Mouse (Mus musculus) MEL (cell line): Measurements from ENCODE around the gene P2rx6. TPM values are rescaled to one million over a fixed set of nuclear protein-coding genes. Genes with fewer than 3 reads are reported as not detected.
A peak's percentile ranks its signal among the peaks of the same experiment; 100 is the strongest.

ENCODE experiments used
- DNase-seq: peaks from one replicate; pipeline ENCODE4 v3.0.0; 2011; ENCODE audit warnings: low read depth, low spot score
- H3K27ac ChIP-seq: 2 replicates; pipeline ENCODE4 v1.5.1; 2012; ENCODE audit warnings: low read depth, mild to moderate bottlenecking, control low read depth, low read length, moderate library complexity; ENCODE audit not compliant: control insufficient read depth
- H3K27me3 ChIP-seq, 2 experiments: fragments of 150-350 bp in 1 of 2; sonication (generic) in 1 of 2; 2 replicates each; pipeline ENCODE4 v1.6.1; 2012; ENCODE audit warnings: low read length in 2 of 2, mild to moderate bottlenecking in 2 of 2, improper control_type of control experiment in 1 of 2, moderate library complexity in 1 of 2; ENCODE audit not compliant: insufficient read depth in 2 of 2, control insufficient read depth in 1 of 2
- H3K36me3 ChIP-seq, 2 experiments: 2 replicates each; pipeline ENCODE4 v1.6.1; 2012 to 2014; ENCODE audit warnings: low read length in 2 of 2, improper control_type of control experiment in 1 of 2, inconsistent platforms in 1 of 2, mild to moderate bottlenecking in 1 of 2; ENCODE audit not compliant: insufficient read depth in 2 of 2, control insufficient read depth in 1 of 2
- H3K4me1 ChIP-seq, 2 experiments: fragments of 150-350 bp in 1 of 2; sonication (generic) in 1 of 2; 2 replicates each; pipeline ENCODE4 v1.6.1; 2012; ENCODE audit warnings: low read length in 2 of 2, improper control_type of control experiment in 1 of 2, mild to moderate bottlenecking in 1 of 2; ENCODE audit not compliant: insufficient read depth in 2 of 2, control insufficient read depth in 1 of 2
- H3K4me3 ChIP-seq, 2 experiments: fragments of 150-350 bp in 1 of 2; sonication (generic) in 1 of 2; 2 replicates each; pipeline ENCODE4 v1.5.1; 2012; ENCODE audit warnings: low read depth in 2 of 2, low read length in 2 of 2, mild to moderate bottlenecking in 2 of 2, moderate library complexity in 2 of 2, control low read depth in 1 of 2, improper control_type of control experiment in 1 of 2; ENCODE audit not compliant: control insufficient read depth in 1 of 2, insufficient read depth in 1 of 2
- H3K79me2 ChIP-seq: 2 replicates; pipeline ENCODE4 v1.6.1; 2012; ENCODE audit warnings: mild to moderate bottlenecking, low read length, moderate library complexity; ENCODE audit not compliant: control insufficient read depth, poor library complexity, insufficient read depth
- H3K9ac ChIP-seq: 2 replicates; pipeline ENCODE4 v1.6.1; 2012; ENCODE audit warnings: low read depth, mild to moderate bottlenecking, control low read depth, low read length, moderate library complexity; ENCODE audit not compliant: control insufficient read depth, poor library complexity, severe bottlenecking
- H3K9me3 ChIP-seq: fragments of 150-350 bp; sonication (generic); replicated peaks from 2 replicates; pipeline ENCODE4 v1.6.1; 2012; ENCODE audit warnings: mild to moderate bottlenecking, low read length, improper control_type of control experiment, moderate library complexity; ENCODE audit not compliant: insufficient read depth
- CHD1 ChIP-seq: IDR thresholded peaks from 2 replicates; pipeline ENCODE4 v1.6.1; 2012; ENCODE audit warnings: low read depth, mild to moderate bottlenecking, inconsistent platforms, low read length, improper control_type of control experiment
- CHD2 ChIP-seq: IDR thresholded peaks from 2 replicates; pipeline ENCODE4 v1.6.1; 2011; ENCODE audit warnings: low read length, improper control_type of control experiment
- EP300 ChIP-seq, 2 experiments: IDR thresholded peaks; 2 replicates each; pipeline ENCODE4 v1.6.1; 2011; ENCODE audit warnings: improper control_type of control experiment in 2 of 2, low read length in 2 of 2, low read depth in 1 of 2, mild to moderate bottlenecking in 1 of 2
- GABPA ChIP-seq: IDR thresholded peaks from 2 replicates; pipeline ENCODE4 v1.6.1; 2012; ENCODE audit warnings: low read depth, mild to moderate bottlenecking, inconsistent platforms, low read length, improper control_type of control experiment, moderate library complexity
- HCFC1 ChIP-seq: IDR thresholded peaks from 2 replicates; pipeline ENCODE4 v1.6.1; 2012; ENCODE audit warnings: low read depth, mild to moderate bottlenecking, inconsistent platforms, low read length, improper control_type of control experiment, moderate library complexity
- JUND ChIP-seq: IDR thresholded peaks from 2 replicates; pipeline ENCODE4 v1.6.1; 2011; ENCODE audit warnings: low read depth, mild to moderate bottlenecking, improper control_type of control experiment, low read length
- KAT2A ChIP-seq: conservative IDR thresholded peaks from 2 replicates; pipeline ENCODE4 v1.6.1; 2012; ENCODE audit warnings: low read depth, low read length, improper control_type of control experiment, inconsistent platforms
- MAX ChIP-seq: IDR thresholded peaks from 2 replicates; pipeline ENCODE4 v1.6.1; 2011; ENCODE audit warnings: low read length, improper control_type of control experiment
- MAZ ChIP-seq: IDR thresholded peaks from 2 replicates; pipeline ENCODE4 v1.6.1; 2012; ENCODE audit warnings: low read depth, mild to moderate bottlenecking, inconsistent platforms, low read length, improper control_type of control experiment
- MEF2A ChIP-seq: IDR thresholded peaks from 2 replicates; pipeline ENCODE4 v1.6.1; 2014; ENCODE audit warnings: low read depth, mild to moderate bottlenecking, inconsistent platforms, low read length, improper control_type of control experiment; ENCODE audit not compliant: poor library complexity, insufficient replicate concordance, severe bottlenecking; ENCODE audit errors: extremely low read depth
- MYB ChIP-seq: IDR thresholded peaks from 2 replicates; pipeline ENCODE4 v1.6.1; 2011; ENCODE audit warnings: mild to moderate bottlenecking, low read depth, low read length, improper control_type of control experiment
- MYC ChIP-seq: IDR thresholded peaks from 2 replicates; pipeline ENCODE4 v1.6.1; 2011; ENCODE audit warnings: low read depth, mild to moderate bottlenecking, low read length, improper control_type of control experiment, moderate library complexity
- POLR2A ChIP-seq, 2 experiments: IDR thresholded peaks; 2 replicates each; pipeline ENCODE4 v1.6.1; 2011 to 2012; ENCODE audit warnings: low read length in 2 of 2, mild to moderate bottlenecking in 2 of 2, control low read depth in 1 of 2, improper control_type of control experiment in 1 of 2, low read depth in 1 of 2, moderate library complexity in 1 of 2; ENCODE audit not compliant: control insufficient read depth in 1 of 2, insufficient read depth in 1 of 2, poor library complexity in 1 of 2
- RAD21 ChIP-seq: IDR thresholded peaks from 2 replicates; pipeline ENCODE4 v1.6.1; 2011; ENCODE audit warnings: mild to moderate bottlenecking, low read depth, low read length, improper control_type of control experiment
- RCOR1 ChIP-seq: IDR thresholded peaks from 2 replicates; pipeline ENCODE4 v1.6.1; 2012; ENCODE audit warnings: low read depth, mild to moderate bottlenecking, inconsistent platforms, low read length, improper control_type of control experiment
- SIN3A ChIP-seq: IDR thresholded peaks from 2 replicates; pipeline ENCODE4 v1.6.1; 2012; ENCODE audit warnings: low read length, improper control_type of control experiment, inconsistent platforms
- SMC3 ChIP-seq: IDR thresholded peaks from 2 replicates; pipeline ENCODE4 v1.6.1; 2011; ENCODE audit warnings: low read depth, low read length, improper control_type of control experiment
- TBP ChIP-seq: IDR thresholded peaks from 2 replicates; pipeline ENCODE4 v1.8.0; 2011; ENCODE audit warnings: low read depth, low read length, improper control_type of control experiment
- UBTF ChIP-seq: IDR thresholded peaks from 2 replicates; pipeline ENCODE4 v1.6.1; 2012; ENCODE audit warnings: low read depth, mild to moderate bottlenecking, inconsistent platforms, low read length, improper control_type of control experiment, moderate library complexity, borderline replicate concordance; ENCODE audit not compliant: insufficient read depth
- USF2 ChIP-seq, 2 experiments: IDR thresholded peaks; 2 replicates each; pipeline ENCODE4 v1.6.1; 2011 to 2012; ENCODE audit warnings: improper control_type of control experiment in 2 of 2, low read length in 2 of 2, borderline replicate concordance in 1 of 2, inconsistent platforms in 1 of 2, low read depth in 1 of 2, mild to moderate bottlenecking in 1 of 2; ENCODE audit not compliant: insufficient read depth in 1 of 2
- ZC3H11A ChIP-seq: IDR thresholded peaks from 2 replicates; pipeline ENCODE4 v1.6.1; 2012; ENCODE audit warnings: low read depth, mild to moderate bottlenecking, inconsistent platforms, low read length, improper control_type of control experiment
- ZKSCAN1 ChIP-seq: IDR thresholded peaks from 2 replicates; pipeline ENCODE4 v1.6.1; 2012; ENCODE audit warnings: low read depth, mild to moderate bottlenecking, inconsistent platforms, low read length, improper control_type of control experiment, moderate library complexity
- ZNF384 ChIP-seq: IDR thresholded peaks from 2 replicates; pipeline ENCODE4 v1.6.1; 2012; ENCODE audit warnings: low read depth, mild to moderate bottlenecking, inconsistent platforms, low read length, improper control_type of control experiment
- polyA plus RNA-seq, 2 experiments: library from polyadenylated mRNA; stranded (reverse) in 1 of 2; unstranded in 1 of 2; fragments of >175 nt in 1 of 2; fragments of >200 nt in 1 of 2; gene quantifications; 2 replicates each; pipeline versions ENCODE4 v1.2.1 to v1.2.4; 2012; ENCODE audit warnings: low replicate concordance in 2 of 2, low read depth in 1 of 2; ENCODE audit not compliant: insufficient read length in 2 of 2, insufficient read depth in 1 of 2, missing spikeins in 1 of 2
- total RNA-seq: library from RNA; depleted of rRNA; stranded (reverse); fragments of 300-350 nt; gene quantifications from 2 replicates; pipeline ENCODE4 v1.2.3, GENCODE M21; 2012; rRNA removed

P2rx6 gene
- 0.04 TPM in 1 of 2 replicates, not detected in the other for total RNA-seq
- under 1 TPM in 1 of 2 experiments, not detected in 1; 0.38 TPM for polyA plus RNA-seq

DNA sequence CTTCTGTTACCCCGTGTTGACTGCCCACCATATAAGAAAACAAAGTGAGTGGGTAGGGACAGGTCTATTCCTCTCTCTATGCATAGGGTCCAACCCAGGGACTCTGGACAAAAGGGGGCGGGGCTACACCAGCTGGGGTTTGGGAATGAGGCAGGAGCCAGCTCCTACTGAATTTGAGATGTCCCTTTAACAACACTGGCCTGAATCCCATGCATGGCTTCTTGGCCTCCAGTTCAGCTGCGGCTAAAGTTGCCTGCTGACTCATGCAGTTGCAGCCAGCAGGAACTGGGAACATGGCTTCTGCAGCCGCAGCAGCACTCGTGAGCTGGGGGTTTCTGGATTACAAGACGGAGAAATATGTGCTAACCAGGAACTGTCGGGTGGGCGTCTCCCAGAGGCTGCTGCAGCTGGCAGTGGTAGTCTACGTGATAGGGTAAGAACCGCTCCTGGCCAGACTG, at the start of gene P2rx6:
P2rx6 (plus strand) TSS at position 135 of the 458 bp plus-strand sequence.
- Histone ChIP-seq H3K4me1 (0 out of 4 replicates have a peak, but pooled peaks cover 0 to 9% of the 10 kb centered on the region in 2 experiments), H3K27ac (no peak within 1 kb of the TSS), H3K27me3 (peaks cover 0 to 3% of the 10 kb centered on the region in 2 experiments; a peak in 1 of 4 replicates), H3K79me2 (no peaks in the 10 kb centered on the region), H3K36me3 (no peaks in the 10 kb centered on the region), H3K4me3 (no peak within 1 kb of the TSS), H3K9me3 (no peaks in the 10 kb centered on the region), H3K9ac (no peak within 1 kb of the TSS)
- no peak for TF ChIP-seq MEF2A
- DNase-seq, result peak; percentile 30

DNA sequence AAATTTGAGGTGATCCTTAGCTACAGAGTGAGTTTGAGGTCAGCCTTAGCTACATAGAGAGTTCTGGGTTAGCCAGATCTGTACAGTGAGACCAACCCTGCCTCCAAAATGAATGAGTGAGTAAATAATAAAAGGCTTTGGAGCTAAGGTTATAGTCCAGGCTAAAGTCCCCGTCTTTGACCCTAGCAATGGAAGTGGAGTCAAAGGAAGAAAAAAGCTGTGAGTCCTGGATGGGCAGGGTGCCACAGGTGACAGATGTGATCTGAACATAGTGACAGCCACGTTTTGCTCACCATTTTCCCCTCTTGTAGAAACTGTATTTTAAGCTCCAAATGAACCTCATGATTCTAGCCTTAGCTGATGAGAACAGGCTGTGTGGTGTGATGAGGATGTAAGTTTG, 42.8 kb upstream of the P2rx6 start:
- no peak overlapping the region for H3K27ac ChIP-seq
- TF ChIP-seq EP300 (IDR thresholded peaks at IDR 0.05; ENCODE audit: low read depth in 1 of 2, low read length in 2 of 2) (no peak), ZC3H11A (no peak), JUND (no peak), POLR2A (IDR thresholded peaks at IDR 0.05; ENCODE audit: control insufficient read depth in 1 of 2, insufficient read depth in 1 of 2, low read depth in 1 of 2, low read length in 2 of 2, poor library complexity in 1 of 2) (no peak), RCOR1 (no peak), SIN3A (no peak), GABPA (no peak), ZNF384 (no peak), SMC3 (no peak), MYC (no peak), MAX (no peak)
- H3K4me1 ChIP-seq, result no peaks in the 10 kb centered on the region
- H3K79me2 ChIP-seq, result no peaks in the 10 kb centered on the region
- no peak overlapping the region for H3K9ac ChIP-seq
- no peak for DNase-seq
- peaks cover 0 to 1% of the 10 kb centered on the region in 2 experiments; a peak in 1 of 4 replicates for H3K36me3 ChIP-seq
- no peaks in the 10 kb centered on the region for H3K9me3 ChIP-seq
- H3K27me3 ChIP-seq, result no peaks in the 10 kb centered on the region
- H3K4me3 ChIP-seq, result no peak overlapping the region

DNA sequence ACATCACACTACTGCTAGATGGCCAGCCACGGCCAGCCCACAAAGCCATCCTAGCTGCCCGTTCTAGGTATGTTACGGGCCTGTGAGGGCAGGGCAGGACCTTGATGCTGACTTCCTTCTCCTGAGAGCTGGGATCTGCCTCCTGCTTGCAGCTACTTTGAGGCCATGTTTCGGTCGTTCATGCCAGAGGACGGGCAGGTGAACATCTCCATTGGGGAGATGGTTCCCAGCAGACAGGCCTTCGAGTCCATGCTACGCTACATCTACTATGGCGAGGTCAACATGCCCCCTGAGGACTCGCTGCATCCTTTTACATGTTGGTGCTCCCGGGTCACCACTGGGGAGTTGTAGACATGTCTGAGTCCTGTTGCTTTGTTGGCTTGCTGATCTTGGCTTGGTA, 37.5 kb upstream of the P2rx6 start:
- no peaks in the 10 kb centered on the region for H3K9me3 ChIP-seq
- TF ChIP-seq UBTF (no peak), HCFC1 (no peak), SIN3A (no peak), MAX (no peak), CHD1 (no peak), MYB (no peak), RCOR1 (no peak), GABPA (no peak), USF2 (IDR thresholded peaks at IDR 0.05; ENCODE audit: borderline replicate concordance in 1 of 2, insufficient read depth in 1 of 2, low read depth in 1 of 2, low read length in 2 of 2) (no peak), MYC (no peak), KAT2A (no peak), MAZ (no peak), CHD2 (no peak), ZKSCAN1 (no peak), POLR2A (IDR thresholded peaks at IDR 0.05; ENCODE audit: control insufficient read depth in 1 of 2, insufficient read depth in 1 of 2, low read depth in 1 of 2, low read length in 2 of 2, poor library complexity in 1 of 2) (no peak), RAD21 (no peak), ZC3H11A (no peak), TBP (no peak)
- TF ChIP-seq, all 39 proteins: peak for 0
- no peak for DNase-seq
- Histone ChIP-seq H3K4me1 (no peaks in the 10 kb centered on the region), H3K4me3 (no peak overlapping the region), H3K79me2 (peaks cover 3% of the 10 kb centered on the region; the same call in 1 of the 2 replicates), H3K9ac (no peak overlapping the region), H3K27me3 (no peaks in the 10 kb centered on the region), H3K27ac (no peak overlapping the region), H3K36me3 (peaks cover 0 to under 1% of the 10 kb centered on the region in 2 experiments; a peak in 1 of 4 replicates)
